Mouse (Mus musculus) monocyte, adult 2 months (primary cell): ENCODE measurements around the gene Ltb.

Source experiments
- DNase-seq, 2 experiments: peaks; one replicate each; pipeline ENCODE4 v3.0.0; 2022; ENCODE audit warnings: low spot score in 2 of 2, low read depth in 1 of 2

Ltb gene

GRCm38 (mm10) chr17:35164568-35165450, 29.4 kb upstream of the Ltb start, which contains the start of gene Prrc2a:
TSS of gene Prrc2a (minus strand) at chr17:35164897.
- peak; percentile 93 to 96 for DNase-seq

- DNase-seq, result no peak
These were observed 28.6 kb upstream of the Ltb start for GRCm38 (mm10) chr17:35165451-35166155.

- no peak for DNase-seq
These were observed 27.7 kb upstream of the Ltb start for GRCm38 (mm10) chr17:35166352-35167035.

- no peak for DNase-seq
These were observed 26.4 kb upstream of the Ltb start for GRCm38 (mm10) chr17:35167794-35168193.

- DNase-seq, result no peak
These were observed 25.6 kb upstream of the Ltb start for GRCm38 (mm10) chr17:35168541-35169207.

- DNase-seq, result peak in 1 of 2 experiments; percentile 35
These were observed 21.6 kb upstream of the Ltb start for GRCm38 (mm10) chr17:35172445-35173234.

- no peak for DNase-seq
These were observed 20.9 kb upstream of the Ltb start for GRCm38 (mm10) chr17:35173329-35173728.

GRCm38 (mm10) chr17:35174201-35174977, 19.9 kb upstream of the Ltb start:
- DNase-seq, result no peak

- no peak for DNase-seq
These were observed 18.9 kb upstream of the Ltb start for GRCm38 (mm10) chr17:35175382-35175781.

- no peak for DNase-seq
These were observed 18.3 kb upstream of the Ltb start, which contains the start of gene Aif1 for GRCm38 (mm10) chr17:35175968-35176367. TSS of gene Aif1 (minus strand) at chr17:35176068.

GRCm38 (mm10) chr17:35178528-35178927, 15.7 kb upstream of the Ltb start:
- peak in 1 of 2 experiments; percentile 69 for DNase-seq

GRCm38 (mm10) chr17:35180093-35180492, 14.1 kb upstream of the Ltb start:
- no peak for DNase-seq

- DNase-seq, result peak in 1 of 2 experiments; percentile 66
These were observed 8.3 kb upstream of the Ltb start for GRCm38 (mm10) chr17:35185639-35186611.

GRCm38 (mm10) chr17:35186681-35187080, 7.6 kb upstream of the Ltb start:
- DNase-seq, result peak in 1 of 2 experiments; percentile 41

GRCm38 (mm10) chr17:35187345-35187744, 6.9 kb upstream of the Ltb start:
- no peak for DNase-seq

GRCm38 (mm10) chr17:35187959-35188610, 6.2 kb upstream of the Ltb start, which contains the start of gene Lst1:
TSS of gene Lst1 (minus strand) at chr17:35188439.
- DNase-seq, result peak in 1 of 2 experiments; percentile 44

GRCm38 (mm10) chr17:35189186-35189585, 5.1 kb upstream of the Ltb start:
- peak in 1 of 2 experiments; percentile 37 for DNase-seq
